Mouse (Mus musculus) layer of hippocampus, postnatal 25 days (tissue): ENCODE results near the gene Olfr51. TPM values are rescaled to one million over a fixed set of nuclear protein-coding genes. Genes with fewer than 3 reads are reported as not detected.

Source experiments
- total RNA-seq, 2 experiments: library from RNA; stranded (reverse); gene quantifications; 2 replicates each; pipeline ENCODE4 v1.2.3; 2021

The Olfr51 gene
- total RNA-seq, 2 experiments from 2014 or later = not detected

Other genes starting within 250 kb of the Olfr51 start
- gene Zfp354c, start 175.9 kb upstream of the Olfr51 start, total RNA-seq = 10 to 100 TPM; 48.0 to 48.2 TPM
- gene Zfp879, start 162.0 kb upstream of the Olfr51 start, total RNA-seq = 1 to 10 TPM; 3.0 to 3.4 TPM
- not detected for gene Grm6, start 152.9 kb upstream of the Olfr51 start, total RNA-seq
- gene Zfp454, start 115.9 kb upstream of the Olfr51 start, total RNA-seq = 1 to 10 TPM; 6.1 to 6.2 TPM
- gene Zfp2, start 87.4 kb upstream of the Olfr51 start, total RNA-seq = 10 to 100 TPM; 17.2 to 19.7 TPM
- 1 to 10 TPM; 5.4 to 7.2 TPM for gene Zfp354b, start 72.0 kb upstream of the Olfr51 start, total RNA-seq
- gene 4933414I15Rik, start 59.8 kb upstream of the Olfr51 start, total RNA-seq = not detected
- gene Prop1, start 49.8 kb upstream of the Olfr51 start, total RNA-seq = not detected
- not detected for gene Olfr1378, start 37.1 kb upstream of the Olfr51 start, total RNA-seq
- not detected for gene Olfr1377, start 21.6 kb upstream of the Olfr51 start, total RNA-seq
- gene Olfr54, start 10.6 kb downstream of the Olfr51 start, total RNA-seq = not detected
- gene Olfr1375, start 44.5 kb downstream of the Olfr51 start, total RNA-seq = not detected
- 1 to 10 TPM; 8.7 to 8.8 TPM for gene Zfp354a, start 55.7 kb downstream of the Olfr51 start, total RNA-seq
- not detected for gene Gm12569, start 216.9 kb downstream of the Olfr51 start, total RNA-seq